Mouse (Mus musculus) myocyte (in vitro differentiated cells): Measurements from ENCODE around the gene Foxd3.

Experiments used
- CEBPB ChIP-seq: IDR thresholded peaks from 2 replicates; pipeline ENCODE4 v1.6.1; 2011; ENCODE audit warnings: mild to moderate bottlenecking, moderate library complexity; ENCODE audit not compliant: poor library complexity, insufficient read depth, severe bottlenecking
- MYOD1 ChIP-seq, 3 experiments: IDR thresholded peaks; one replicate each; pipeline ENCODE4 v1.6.1; 2011; ENCODE audit warnings: control low read depth in 2 of 3, low read depth in 2 of 3, mild to moderate bottlenecking in 2 of 3, moderate library complexity in 1 of 3; ENCODE audit not compliant: insufficient read length in 2 of 3, control insufficient read depth in 1 of 3
- POLR2A ChIP-seq: IDR thresholded peaks from one replicate; pipeline ENCODE4 v1.6.1; 2011; ENCODE audit warnings: low read depth, mild to moderate bottlenecking, control low read depth, moderate library complexity; ENCODE audit not compliant: insufficient read length
- POLR2AphosphoS2 ChIP-seq: IDR thresholded peaks from one replicate; pipeline ENCODE4 v1.6.1; 2011; ENCODE audit warnings: low read depth, control low read depth; ENCODE audit not compliant: insufficient read length
- TCF12 ChIP-seq: IDR thresholded peaks from one replicate; pipeline ENCODE4 v1.6.1; 2011; ENCODE audit warnings: mild to moderate bottlenecking, control low read depth; ENCODE audit not compliant: poor library complexity, insufficient read depth, severe bottlenecking
- USF1 ChIP-seq: IDR thresholded peaks from one replicate; pipeline ENCODE4 v1.6.1; 2011; ENCODE audit warnings: low read depth, mild to moderate bottlenecking, control low read depth, moderate library complexity

- no peak for TF ChIP-seq POLR2A
- no peak for TF ChIP-seq USF1
- no peak for TF ChIP-seq TCF12
- TF ChIP-seq POLR2AphosphoS2: no peak
- TF ChIP-seq CEBPB: no peak
- TF ChIP-seq MYOD1 (IDR thresholded peaks at IDR 0.05; ENCODE audit: control insufficient read depth in 1 of 3, insufficient read length in 2 of 3, low read depth in 2 of 3): no peak
Measured at GRCm38 (mm10) chr4:99650945-99651690, 5.0 kb upstream of the Foxd3 start.
